Mouse (Mus musculus): Measurements from ENCODE around the gene Zhx3.

Gene Zhx3

GRCm38 (mm10) chr2:160729436-160729835, 143.4 kb downstream of the Zhx3 start:
- no peak for DNase-seq (ENCODE audit: low spot score)

- DNase-seq (ENCODE audit: low spot score), result no peak
These were observed 143.8 kb downstream of the Zhx3 start for GRCm38 (mm10) chr2:160728972-160729371.

GRCm38 (mm10) chr2:160725877-160726864, 146.6 kb downstream of the Zhx3 start:
- no peak for DNase-seq (ENCODE audit: low spot score)

GRCm38 (mm10) chr2:160724536-160724935, 148.3 kb downstream of the Zhx3 start:
- no peak for DNase-seq (ENCODE audit: low spot score)

GRCm38 (mm10) chr2:160723613-160724375, 149.0 kb downstream of the Zhx3 start:
- no peak for DNase-seq (ENCODE audit: low spot score)

- no peak for DNase-seq (ENCODE audit: low spot score)
These were observed 150.1 kb downstream of the Zhx3 start for GRCm38 (mm10) chr2:160722714-160723113.

- no peak for DNase-seq (ENCODE audit: low spot score)
These were observed 154.0 kb downstream of the Zhx3 start for GRCm38 (mm10) chr2:160718811-160719210.

GRCm38 (mm10) chr2:160717269-160717668, 155.5 kb downstream of the Zhx3 start:
- DNase-seq (ENCODE audit: low spot score), result no peak

- no peak for DNase-seq (ENCODE audit: low spot score)
These were observed 157.3 kb downstream of the Zhx3 start for GRCm38 (mm10) chr2:160715463-160716030.

GRCm38 (mm10) chr2:160707673-160708072, 165.1 kb downstream of the Zhx3 start:
- DNase-seq (ENCODE audit: low spot score), result no peak

- no peak for DNase-seq (ENCODE audit: low spot score)
These were observed 170.0 kb downstream of the Zhx3 start for GRCm38 (mm10) chr2:160702824-160703223.

GRCm38 (mm10) chr2:160701603-160702002, 171.2 kb downstream of the Zhx3 start:
- DNase-seq (ENCODE audit: low spot score), result no peak

GRCm38 (mm10) chr2:160700271-160700670, 172.5 kb downstream of the Zhx3 start:
- no peak for DNase-seq (ENCODE audit: low spot score)

Data from spleen, adult 12 weeks (tissue).